Mouse (Mus musculus): ENCODE data around the gene Zfp868. TPM values are rescaled to one million over a fixed set of nuclear protein-coding genes. Genes with fewer than 3 reads are reported as not detected.

The Zfp868 gene
- polyA plus RNA-seq, 1 experiment from 2014 or later = 7.5 TPM

Other genes starting within 250 kb of the Zfp868 start
- gene Gm9495, start 172.0 kb downstream of the Zfp868 start, polyA plus RNA-seq (2015; fragmentation: Nextera tagmentation; extraction: Ambion mirVana) = not detected in 2 replicates
- not detected in 2 replicates for gene Gm7697, start 102.6 kb downstream of the Zfp868 start, polyA plus RNA-seq (2015; fragmentation: Nextera tagmentation; extraction: Ambion mirVana)
- 0.27 and 0.37 TPM in 2 replicates for gene Zfp964, start 28.9 kb upstream of the Zfp868 start, polyA plus RNA-seq (2015; fragmentation: Nextera tagmentation; extraction: Ambion mirVana)
- gene Zfp869, start 85.2 kb upstream of the Zfp868 start, polyA plus RNA-seq (2015; fragmentation: Nextera tagmentation; extraction: Ambion mirVana) = 12.3 and 14.0 TPM in 2 replicates
- 2.2 and 2.3 TPM in 2 replicates for gene Zfp963, start 124.4 kb upstream of the Zfp868 start, polyA plus RNA-seq (2015; fragmentation: Nextera tagmentation; extraction: Ambion mirVana)
- gene Gm20422, start 149.3 kb upstream of the Zfp868 start, polyA plus RNA-seq (2015; fragmentation: Nextera tagmentation; extraction: Ambion mirVana) = 0.28 and 0.63 TPM in 2 replicates
- gene Atp13a1, start 165.6 kb upstream of the Zfp868 start, polyA plus RNA-seq (2015; fragmentation: Nextera tagmentation; extraction: Ambion mirVana) = 20.1 and 22.0 TPM in 2 replicates
- 7.2 and 8.3 TPM in 2 replicates for gene Zfp866, start 165.6 kb upstream of the Zfp868 start, polyA plus RNA-seq (2015; fragmentation: Nextera tagmentation; extraction: Ambion mirVana)
- 4.7 and 5.0 TPM in 2 replicates for gene Gmip, start 183.1 kb upstream of the Zfp868 start, polyA plus RNA-seq (2015; fragmentation: Nextera tagmentation; extraction: Ambion mirVana)
- 0.07 and 0.09 TPM in 2 replicates for gene Lpar2, start 196.9 kb upstream of the Zfp868 start, polyA plus RNA-seq (2015; fragmentation: Nextera tagmentation; extraction: Ambion mirVana)
- 2.4 and 2.8 TPM in 2 replicates for gene Pbx4, start 206.9 kb upstream of the Zfp868 start, polyA plus RNA-seq (2015; fragmentation: Nextera tagmentation; extraction: Ambion mirVana)